Mouse (Mus musculus) WW6 (cell line): Measurements from ENCODE around the gene Cdc45.
A peak's percentile ranks its signal among the peaks of the same experiment; 100 is the strongest.
"Not testable (repeated sequence)": the region's sequence is repeated elsewhere in the genome, so short reads cannot be mapped to it uniquely, and the experiment has no call there.

ENCODE experiments used
- DNase-seq: peaks from one replicate; pipeline ENCODE4 v3.0.0-alpha.2; 2013; ENCODE audit warnings: low read depth, low spot score

Gene Cdc45

DNA sequence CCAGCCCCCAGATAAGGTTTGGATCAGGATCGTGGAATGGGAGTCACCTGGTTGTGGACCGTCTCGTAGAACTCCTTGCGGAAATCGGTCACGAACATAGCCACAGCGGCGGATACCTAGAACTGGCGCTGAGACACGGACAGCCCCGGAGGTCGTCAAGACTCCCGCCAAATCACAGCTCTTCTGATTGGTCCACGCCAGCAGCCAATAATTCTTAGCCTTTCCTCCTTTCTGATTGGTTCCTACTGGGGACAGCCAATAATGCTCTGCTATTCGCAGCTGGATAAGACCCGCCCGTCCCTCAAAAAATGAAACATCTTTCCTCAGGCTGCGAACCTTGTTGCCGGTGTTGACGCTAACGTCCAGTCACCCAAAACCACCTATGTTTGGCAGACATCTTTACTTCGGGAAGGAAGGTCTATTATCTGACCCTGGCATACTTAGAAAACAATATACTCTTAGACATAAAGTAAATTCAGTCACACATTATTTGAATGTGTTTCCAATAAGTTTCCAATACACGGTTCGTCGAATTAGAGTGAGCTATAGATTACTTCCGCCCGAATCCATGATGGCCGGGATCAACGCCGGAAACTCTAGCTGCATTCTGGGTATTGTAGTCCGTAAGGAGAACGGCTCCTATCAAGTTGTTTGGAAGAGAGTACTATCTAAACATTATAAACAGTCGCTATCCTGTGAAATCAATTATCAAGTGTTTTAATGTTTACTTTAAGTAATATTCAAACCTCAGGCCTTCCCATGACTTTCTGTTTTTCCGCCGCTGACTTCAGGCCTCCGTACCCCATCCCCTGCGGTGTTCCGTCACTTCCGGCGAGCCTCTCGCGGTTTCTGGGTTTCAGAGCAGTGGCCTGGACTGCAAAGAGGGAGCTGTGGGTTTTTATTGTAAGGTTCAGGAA lies at the start of gene Cdc45, which contains the start of gene Ufd1:
Gene Cdc45 (minus strand): TSS at position 520 of the 917 bp plus-strand sequence.
Gene Ufd1 (plus strand): TSS at position 312 of the 917 bp plus-strand sequence.
- peak; percentile 86 for DNase-seq

DNA sequence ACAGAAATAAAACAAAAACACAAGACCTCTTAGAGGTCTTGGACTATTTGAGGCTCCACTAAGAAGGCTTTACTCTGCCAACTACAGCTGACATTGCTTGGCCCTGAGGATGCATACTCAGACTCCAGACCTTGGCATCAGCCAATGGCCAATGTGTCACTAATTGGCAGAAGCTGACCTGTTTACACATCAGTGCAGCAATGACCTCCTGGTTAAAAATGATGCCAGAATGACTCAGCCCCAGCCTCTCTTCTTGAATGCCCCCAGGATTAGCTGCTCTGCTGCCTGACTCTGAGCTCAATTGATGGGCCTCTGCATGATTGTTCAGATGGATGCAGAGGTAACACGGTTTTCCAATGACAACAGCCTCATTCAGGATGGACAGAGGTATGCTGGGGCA lies 48.4 kb upstream of the Cdc45 start:
- DNase-seq = no peak

DNA sequence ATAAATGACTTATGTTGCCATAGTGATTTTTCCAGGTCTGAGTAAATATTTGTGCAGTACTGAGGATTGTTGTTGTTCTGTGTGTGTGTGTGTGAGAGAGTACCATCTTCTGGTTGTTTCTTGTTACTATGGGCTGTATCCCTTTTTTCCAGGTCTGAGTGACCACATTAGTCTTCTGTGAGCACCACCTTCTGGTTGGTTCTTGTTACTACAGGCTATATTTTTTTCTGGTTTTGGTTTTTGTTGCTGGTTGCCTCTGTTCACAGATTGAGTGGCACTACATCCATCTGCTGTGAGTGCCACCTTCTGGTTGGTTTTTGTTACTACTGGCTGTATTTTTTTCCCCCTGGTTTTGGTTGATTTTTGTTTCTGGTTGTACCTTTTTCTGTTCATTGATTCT lies 46.8 kb upstream of the Cdc45 start:
- peak; percentile 74 for DNase-seq

DNA sequence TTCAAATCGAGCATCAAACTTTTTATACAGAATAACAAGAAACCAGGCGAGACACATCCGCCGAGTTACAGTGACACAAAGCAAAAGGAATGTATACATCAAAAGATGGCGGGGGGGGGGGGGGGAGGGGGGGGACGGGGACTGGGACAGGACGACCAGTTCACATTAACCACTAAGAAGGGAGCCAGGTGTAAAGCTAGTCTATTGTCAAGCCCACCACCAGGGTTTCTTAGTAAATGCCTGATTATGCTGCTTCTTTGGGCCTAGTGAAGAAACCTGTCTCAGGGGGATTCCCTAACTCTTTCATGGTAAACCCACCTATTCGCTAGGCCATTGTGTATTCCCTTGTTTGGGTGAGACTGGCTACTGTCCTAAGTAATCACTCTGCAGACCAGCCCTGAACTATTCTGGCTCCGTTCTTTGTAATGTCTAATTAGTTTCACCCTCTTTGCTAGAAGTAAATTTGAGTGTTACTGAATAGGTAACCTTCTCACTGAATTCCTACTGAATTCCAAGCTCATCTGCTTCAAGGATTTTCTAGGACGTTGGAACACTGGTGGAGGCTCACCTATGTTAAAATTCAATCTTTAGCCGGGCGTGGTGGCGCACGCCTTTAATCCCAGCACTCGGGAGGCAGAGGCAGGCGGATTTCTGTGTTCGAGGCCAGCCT lies 37.9 kb upstream of the Cdc45 start:
- DNase-seq = not testable (repeated sequence)

DNA sequence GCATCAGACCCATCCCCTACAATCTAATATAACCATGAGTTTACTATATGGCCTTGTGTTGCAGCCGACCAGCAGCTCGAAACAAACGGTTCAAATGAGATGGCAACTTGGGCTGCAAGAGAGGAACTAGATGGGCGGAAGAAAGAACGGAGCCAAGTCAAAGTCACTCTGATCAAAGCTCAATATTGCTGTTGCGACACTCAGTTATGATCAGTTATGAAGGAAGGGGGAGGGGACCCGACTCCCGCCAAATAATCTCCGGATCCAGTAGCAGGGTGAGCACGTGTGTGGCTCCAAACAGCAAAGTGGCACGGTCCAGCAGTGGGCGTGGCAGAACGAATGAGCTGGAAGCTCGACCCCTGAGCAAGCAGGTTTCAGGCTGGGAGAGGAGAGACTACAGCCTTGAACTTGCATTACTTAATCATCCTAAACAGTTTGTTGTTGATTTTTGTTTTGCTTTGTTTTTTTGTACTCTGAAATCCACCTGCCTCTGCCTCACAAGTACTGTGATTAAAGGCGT lies 34.6 kb upstream of the Cdc45 start:
- no peak for DNase-seq

DNA sequence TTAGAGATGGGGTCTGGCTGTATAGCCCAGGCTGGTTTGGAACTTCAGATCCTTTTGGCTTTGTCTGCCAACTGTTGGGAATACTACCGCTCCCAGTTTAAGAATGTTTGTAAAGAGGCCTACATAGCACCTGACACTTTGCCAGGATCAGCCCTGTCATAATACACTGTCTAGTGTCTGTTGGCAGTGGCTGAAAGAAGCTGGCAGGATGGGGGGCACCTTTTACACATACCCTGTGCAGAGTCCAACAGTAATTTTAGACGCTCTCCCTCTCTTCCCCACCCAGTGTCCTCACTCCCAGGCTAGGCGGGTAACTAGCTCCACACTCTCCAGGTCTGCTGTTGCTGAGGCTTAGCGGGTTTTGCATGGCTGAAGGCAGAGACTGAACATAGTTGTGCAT lies 26.6 kb upstream of the Cdc45 start:
- no peak for DNase-seq

DNA sequence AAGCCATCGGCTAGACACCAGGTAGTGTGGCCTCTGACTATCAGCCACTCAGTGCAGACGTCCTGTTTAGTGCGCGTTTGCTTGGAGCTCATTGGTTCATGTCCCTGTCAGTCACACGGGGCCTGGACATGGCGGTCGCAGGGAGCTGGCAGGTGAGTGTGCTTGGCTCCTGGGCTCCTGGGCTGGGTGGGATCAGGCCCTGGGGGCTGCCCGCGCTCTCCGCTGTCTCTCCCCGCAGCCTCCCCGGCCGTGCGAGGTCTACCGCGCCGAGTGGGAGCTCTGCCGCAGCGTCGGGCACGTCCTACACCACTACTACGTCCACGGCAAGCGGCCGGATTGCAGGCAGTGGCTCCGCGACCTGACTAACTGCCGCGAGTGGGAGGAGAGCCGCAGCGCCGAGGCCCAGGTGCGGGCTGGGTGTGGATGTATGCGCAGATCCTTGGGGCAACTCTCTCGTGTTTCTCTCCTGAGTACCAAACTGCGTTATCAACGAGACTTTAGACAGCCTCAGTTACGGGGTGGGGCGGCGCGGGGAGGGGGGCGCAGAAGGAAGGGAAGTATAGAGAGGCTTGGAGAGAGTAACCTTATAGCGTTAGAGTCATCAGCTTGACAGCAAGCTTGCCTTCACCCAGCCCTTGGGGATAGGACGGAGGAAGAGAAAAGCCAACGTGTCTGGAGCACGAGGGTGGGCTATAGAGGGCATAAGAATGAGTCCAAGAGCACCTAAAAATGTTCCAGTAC lies 24.9 kb upstream of the Cdc45 start, which contains the start of the genes 2510002D24Rik and Gm28539:
Gene 2510002D24Rik (plus strand): TSS at position 111 of the 741 bp plus-strand sequence.
Gene Gm28539 (plus strand): TSS at position 117 of the 741 bp plus-strand sequence.
- DNase-seq = peak; percentile 85

DNA sequence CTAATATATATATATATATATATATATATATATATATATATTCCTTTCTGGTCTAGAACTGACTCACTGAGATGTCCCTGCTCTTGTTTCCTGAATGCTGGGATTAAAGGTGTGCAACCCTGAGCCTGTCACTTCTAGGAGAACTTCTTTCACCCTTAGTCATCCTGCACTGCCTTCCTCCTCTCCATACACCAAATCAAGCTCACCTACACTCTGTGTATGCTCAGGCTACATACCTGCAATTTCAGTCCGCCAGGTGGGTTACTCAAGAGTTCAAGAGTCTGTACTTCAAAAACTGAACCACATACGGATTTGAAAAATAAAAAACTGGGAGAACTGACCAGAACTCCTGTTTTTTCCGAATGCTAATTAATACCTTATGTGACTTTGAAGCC lies 24.3 kb upstream of the Cdc45 start:
- no peak for DNase-seq

DNA sequence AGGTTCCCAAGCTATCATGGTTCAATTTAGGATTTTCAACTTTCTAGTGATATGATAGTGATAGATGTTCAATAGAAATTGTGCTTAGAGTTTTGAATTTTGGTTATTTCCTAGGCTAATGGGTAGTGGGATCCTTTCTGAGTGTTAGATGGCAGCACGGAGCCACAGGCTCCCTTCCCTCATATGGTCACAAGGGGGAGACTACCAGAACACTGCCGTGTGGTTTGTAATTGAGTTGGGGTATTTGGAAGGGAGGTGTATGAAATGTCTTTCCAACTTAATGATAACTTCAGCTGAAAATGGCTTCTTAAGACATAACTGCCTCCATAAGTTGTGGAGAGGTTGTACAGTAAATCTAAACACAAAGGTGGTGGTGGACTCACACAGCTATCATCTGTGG lies 21.7 kb upstream of the Cdc45 start:
- no peak for DNase-seq

DNA sequence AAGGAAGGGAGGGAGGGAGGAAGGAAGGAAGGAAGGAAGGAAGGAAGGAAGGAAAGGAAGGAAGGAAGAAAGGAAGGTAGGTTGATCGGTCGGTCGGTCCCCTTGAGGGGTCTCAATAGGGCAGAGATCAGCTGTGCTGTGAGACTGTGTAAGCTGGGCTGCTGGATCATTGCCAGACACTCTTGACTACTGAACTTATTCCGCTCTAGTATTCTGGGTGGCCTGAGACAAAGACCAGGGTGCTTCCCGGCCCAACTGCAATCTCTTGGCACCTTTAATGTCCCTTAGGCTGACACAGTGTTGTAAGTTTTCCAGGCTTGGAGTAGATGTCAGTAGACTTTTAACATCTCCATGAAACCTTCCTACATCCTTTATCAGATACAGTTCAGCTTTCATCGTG lies 17.3 kb upstream of the Cdc45 start:
- no peak for DNase-seq

DNA sequence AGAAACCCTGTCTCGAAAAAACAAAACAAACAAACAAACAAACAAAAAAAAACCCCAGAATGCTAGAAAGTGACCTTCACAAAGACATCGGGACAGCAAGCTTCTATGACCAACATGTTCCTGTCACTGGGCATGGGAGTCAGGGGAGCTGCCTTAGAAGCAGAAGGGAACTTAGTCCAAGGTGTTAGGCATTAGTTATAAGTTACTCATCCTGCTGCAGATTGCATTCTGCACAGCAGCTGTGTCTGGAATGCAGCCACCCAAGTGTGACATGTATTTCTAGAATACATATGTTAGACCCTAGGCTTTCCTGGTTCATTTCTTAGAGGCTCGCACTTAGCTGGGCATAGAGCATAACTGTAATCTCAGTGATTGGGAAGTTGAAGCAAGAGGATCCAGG lies 16.8 kb upstream of the Cdc45 start:
- DNase-seq = no peak

DNA sequence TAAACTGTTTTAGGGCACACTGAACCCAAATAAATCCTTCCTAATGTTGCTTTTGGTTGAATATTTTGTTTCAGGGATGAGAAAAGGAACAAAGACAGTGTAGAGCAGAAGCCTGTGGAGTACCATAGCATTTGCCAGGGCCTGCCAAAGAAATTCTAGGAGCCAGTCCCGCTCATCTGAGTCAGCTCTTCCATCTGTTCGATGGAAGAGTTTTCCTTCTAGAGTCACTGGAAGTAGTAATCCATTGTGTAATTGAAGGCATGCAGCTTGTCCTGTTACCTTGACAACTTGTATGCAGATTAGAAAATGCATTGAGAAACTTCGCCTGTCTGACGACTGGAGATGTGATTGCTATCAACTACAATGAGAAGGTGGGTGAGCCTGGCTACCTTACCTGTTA lies 11.1 kb upstream of the Cdc45 start:
- no peak for DNase-seq

DNA sequence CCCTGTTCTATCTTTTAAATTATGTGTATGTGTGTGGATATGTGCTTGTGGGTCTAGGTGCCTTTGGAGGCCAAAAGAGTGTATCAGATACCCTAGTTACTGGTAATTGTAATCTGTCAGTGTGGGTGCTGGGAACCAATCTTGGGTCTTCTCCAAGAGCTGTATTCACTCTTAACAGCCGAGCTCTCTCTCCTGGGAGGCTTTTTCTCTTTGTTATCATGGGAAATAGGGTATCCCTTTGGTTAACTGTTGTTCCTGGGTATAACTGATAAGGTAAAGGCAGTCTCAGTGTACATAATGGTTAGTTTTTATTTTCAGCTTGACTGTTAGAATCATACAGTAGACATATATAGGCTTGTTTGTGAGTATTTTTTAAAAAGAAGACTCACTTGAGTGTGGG lies 10.6 kb upstream of the Cdc45 start:
- DNase-seq = no peak

DNA sequence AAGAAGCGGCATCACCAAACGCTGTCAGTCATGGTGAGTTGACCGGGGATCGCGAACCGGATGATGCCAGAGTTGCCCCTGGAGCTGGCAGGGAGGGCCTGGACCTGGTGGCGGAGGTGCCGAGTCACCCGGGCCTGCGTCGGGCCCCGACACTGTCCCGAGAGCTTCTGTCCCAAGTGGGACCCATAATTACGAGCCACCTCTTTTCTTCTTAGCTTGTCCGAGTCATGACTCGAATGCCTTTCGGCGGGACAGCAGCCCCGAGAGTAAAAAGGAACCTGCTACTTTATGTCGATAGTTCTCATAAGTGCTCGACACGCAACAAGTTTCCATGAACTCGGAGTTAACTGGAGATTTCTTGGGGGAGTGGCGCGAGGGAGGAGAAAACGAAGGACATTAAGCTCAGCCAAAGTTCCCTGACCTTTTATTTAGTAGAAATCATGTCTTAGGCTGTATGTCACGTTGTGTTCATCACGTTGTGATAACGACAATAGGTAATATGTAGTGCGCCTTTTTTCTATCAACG lies 661 bp upstream of the Cdc45 start:
- DNase-seq = no peak

DNA sequence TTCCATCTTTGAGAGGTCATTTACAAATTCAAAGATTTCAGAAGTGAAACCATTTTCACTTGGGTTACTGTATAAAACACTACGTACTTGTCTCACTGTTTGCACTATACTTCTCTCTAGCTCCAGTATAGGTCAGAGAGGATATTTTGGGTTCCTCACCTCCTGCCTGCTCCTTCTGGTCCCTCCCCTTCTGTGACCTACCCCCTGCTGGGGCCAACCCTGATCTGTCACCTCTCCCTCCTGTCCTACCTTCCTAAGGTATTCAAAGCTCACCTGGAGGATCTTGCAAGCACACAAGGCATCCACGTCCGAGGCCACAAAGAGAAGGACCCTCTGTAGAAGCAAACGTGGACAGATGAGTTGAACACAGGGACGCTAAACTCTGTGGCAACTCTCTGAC lies 755 bp downstream of the Cdc45 start:
- DNase-seq = peak; percentile 16

DNA sequence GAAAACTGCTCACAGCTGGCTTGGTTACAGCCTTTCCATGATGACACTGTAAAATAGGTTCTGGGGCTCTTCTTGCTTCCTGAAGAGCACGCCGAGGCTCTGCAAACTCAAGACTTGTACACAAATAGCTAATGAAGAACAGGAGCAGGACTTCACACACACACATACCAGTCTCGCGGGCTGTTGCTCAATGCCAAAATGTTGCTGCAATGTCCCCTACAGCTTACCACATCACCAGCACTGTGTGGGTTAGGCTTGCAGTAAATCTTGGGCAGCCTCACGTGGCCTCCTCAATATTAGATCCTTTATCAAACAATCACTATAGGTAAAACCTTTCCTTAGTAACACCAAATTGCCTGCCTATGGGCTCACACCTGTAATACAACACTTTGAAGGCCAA lies 2.8 kb downstream of the Cdc45 start:
- DNase-seq = no peak

DNA sequence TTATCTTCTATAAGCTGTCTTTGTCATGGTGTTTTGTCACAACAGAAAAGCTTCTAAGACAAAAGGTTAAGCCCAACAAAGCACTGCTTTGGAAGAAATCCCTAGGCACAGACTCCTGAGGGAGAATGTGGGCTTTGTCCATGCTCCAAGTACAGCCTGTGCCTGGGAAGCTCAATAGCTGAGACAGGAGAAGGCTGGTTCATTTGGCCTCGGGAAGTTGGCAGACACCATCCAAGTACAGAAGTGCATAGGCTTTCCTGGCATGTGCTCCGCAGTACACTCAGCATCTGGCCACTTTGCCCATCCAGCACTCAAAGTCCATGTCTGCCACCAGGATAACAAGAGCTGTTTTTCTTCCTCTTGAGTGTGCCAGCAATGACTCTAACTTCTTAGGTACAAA lies 6.0 kb downstream of the Cdc45 start:
- DNase-seq = no peak

DNA sequence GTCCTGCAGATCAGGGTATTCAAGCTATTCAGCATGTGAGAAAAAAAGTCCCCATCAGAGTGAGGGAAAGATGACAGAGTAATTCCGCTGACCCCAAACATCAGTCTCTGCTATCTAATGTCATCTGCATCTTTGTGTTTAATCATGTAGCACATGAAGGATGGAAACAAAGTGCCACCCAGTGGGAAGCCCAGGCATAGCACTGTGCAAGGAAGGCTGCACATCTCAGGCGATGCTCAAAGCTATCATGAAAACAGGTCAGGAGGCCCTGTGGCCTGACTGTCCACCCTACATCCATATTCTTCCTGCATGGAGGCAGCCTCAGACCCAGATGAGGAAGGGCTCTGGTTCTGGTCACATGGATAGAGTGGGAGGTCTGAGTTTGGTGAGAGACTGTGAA lies 12.9 kb downstream of the Cdc45 start:
- no peak for DNase-seq

DNA sequence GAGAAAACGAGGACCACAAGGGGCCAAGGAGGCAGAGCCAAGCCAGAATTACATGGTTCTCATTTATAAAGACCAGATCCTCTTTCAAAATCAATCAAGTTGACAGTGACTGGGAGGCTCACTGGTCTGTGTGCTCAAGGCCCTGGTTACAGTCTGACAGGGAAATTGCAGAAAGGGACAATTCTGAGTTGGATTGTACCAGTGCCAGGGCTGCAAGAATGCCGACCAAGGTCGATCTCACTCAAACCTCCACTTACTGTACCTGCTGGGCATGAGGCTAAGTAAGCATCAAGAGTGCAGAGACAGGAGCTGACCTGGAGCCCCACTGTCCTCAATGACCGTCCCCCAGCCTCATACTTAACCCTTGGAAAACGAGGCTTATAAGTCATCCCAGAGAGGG lies 13.6 kb downstream of the Cdc45 start:
- DNase-seq = no peak

DNA sequence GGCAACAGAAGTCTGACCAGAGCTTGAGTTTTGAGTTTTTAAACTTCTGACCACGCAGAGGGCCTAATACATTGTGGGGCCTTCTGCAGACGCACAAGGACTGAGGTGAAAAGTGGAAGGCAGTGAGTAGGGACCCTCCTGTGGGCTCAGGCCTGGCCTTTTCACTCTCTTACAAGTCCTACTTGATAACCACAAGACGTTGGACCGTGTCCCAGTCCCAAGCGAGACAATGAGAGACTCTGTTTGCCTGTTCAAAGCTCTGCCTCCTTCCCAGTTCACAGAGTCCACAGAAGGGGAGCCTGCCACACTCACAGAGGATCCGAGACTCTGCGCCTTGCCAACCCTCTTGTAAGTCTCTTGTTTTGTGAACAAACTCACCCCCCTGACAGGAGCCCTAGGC lies 15.1 kb downstream of the Cdc45 start:
- DNase-seq = no peak

DNA sequence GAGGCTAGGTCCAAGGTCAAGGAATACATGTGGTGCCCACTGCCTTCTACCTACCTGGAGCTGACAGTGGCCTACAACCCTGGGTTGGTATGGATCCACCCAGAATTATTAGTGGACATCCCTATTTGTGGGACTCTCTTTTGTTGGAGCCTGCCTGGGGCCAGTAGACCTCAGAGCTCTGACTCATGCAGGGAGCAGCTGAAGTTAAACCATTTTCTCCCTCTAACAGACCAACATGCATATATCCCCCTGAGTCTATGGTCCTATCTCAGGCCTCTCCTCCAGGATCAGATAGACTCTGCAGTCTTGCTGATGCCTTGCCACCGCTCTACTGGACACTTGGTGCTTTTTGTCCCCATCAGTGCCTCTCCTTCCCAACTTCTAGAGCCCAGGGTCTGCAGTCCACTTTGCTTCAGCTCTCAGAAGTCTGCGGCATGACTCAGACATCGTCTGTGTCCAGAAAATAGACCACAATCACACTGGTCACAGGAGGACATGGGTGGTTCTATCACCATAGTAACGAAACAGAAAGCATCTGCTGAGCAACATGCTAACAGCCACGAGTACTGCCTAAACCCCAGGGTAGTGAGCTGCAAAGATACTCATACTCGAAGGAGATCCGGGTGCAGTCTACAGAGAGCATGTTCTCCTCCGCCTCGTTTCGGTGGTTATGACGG lies 16.4 kb downstream of the Cdc45 start:
- DNase-seq = no peak
